ENCODE assay signal across 8 mouse cellular contexts in genomic region chr5:66337025-66337968, GRCm38 (mm10).
DNase-seq lines count a peak whose midpoint lies in the region; ATAC-seq and TF ChIP-seq lines count a peak whose summit lies in the region.

No protein-coding gene starts in this region.

- H3K9me3 ChIP-seq in G1E (replicated peaks), result peaks cover 52% of the 10 kb centered on the region
- H3K9me3 ChIP-seq in forebrain, embryonic 14.5 days (replicated peaks; ENCODE audit: control insufficient read depth, low read length), result no peaks in the 10 kb centered on the region
- no peaks in the 10 kb centered on the region for H3K9me3 ChIP-seq in midbrain, embryonic 10.5 days (replicated peaks)
- H3K9me3 ChIP-seq in stomach, postnatal 0 days (ENCODE audit: control insufficient read depth, low read length), result no peaks in the 10 kb centered on the region

- no peaks in the 10 kb centered on the region for H3K36me3 ChIP-seq in G1E (replicated peaks)
- H3K36me3 ChIP-seq in forebrain, embryonic 14.5 days (ENCODE audit: control insufficient read depth, insufficient read depth, low read length), result no peaks in the 10 kb centered on the region
- H3K36me3 ChIP-seq in midbrain, embryonic 10.5 days, result no peaks in the 10 kb centered on the region
- no peaks in the 10 kb centered on the region for H3K36me3 ChIP-seq in stomach, postnatal 0 days (ENCODE audit: control insufficient read depth, insufficient read depth, low read length)

- H3K9ac ChIP-seq in forebrain, embryonic 14.5 days (ENCODE audit: low read length), result peak overlapping the region; percentile 77
- peak overlapping the region; percentile 27 for H3K9ac ChIP-seq in stomach, postnatal 0 days (ENCODE audit: low read length)

- 3% methylated on average over 38 of the region's 38 CpGs for WGBS in forebrain, embryonic 14.5 days
- WGBS in midbrain, embryonic 10.5 days, result 6% methylated on average over 38 of the region's 38 CpGs
- WGBS in stomach, postnatal 0 days, result 9% methylated on average over 38 of the region's 38 CpGs

- no peak for TF ChIP-seq EP300 in stomach, postnatal 0 days (optimal IDR thresholded peaks at IDR 0.05)

- H3K4me3 ChIP-seq in G1E (ENCODE audit: low read depth, low read length), result peak overlapping the region; percentile 16; the same call in 1 of the 2 replicates
- H3K4me3 ChIP-seq in brown adipose tissue, adult 24 weeks (ENCODE audit: insufficient read depth, low read depth, low read length), result peak overlapping the region; percentile 46
- peak overlapping the region; percentile 49 for H3K4me3 ChIP-seq in forebrain, embryonic 14.5 days (ENCODE audit: low read depth, low read length)
- peak overlapping the region; percentile 66 for H3K4me3 ChIP-seq in midbrain, embryonic 10.5 days
- H3K4me3 ChIP-seq in stomach, postnatal 0 days (ENCODE audit: low read depth, low read length), result peak overlapping the region; percentile 37

- no peaks in the 10 kb centered on the region for H3K27me3 ChIP-seq in G1E (ENCODE audit: insufficient read depth, low read length)
- no peaks in the 10 kb centered on the region for H3K27me3 ChIP-seq in forebrain, embryonic 14.5 days (replicated peaks; ENCODE audit: control insufficient read depth, insufficient read depth, low read length)
- H3K27me3 ChIP-seq in midbrain, embryonic 10.5 days (ENCODE audit: low read depth, poor library complexity, severe bottlenecking), result peaks cover 35% of the 10 kb centered on the region
- H3K27me3 ChIP-seq in stomach, postnatal 0 days (ENCODE audit: control insufficient read depth, insufficient read depth, low read length), result no peaks in the 10 kb centered on the region

- DNase-seq in G1E (ENCODE audit: low spot score), result no peak
- DNase-seq in forebrain, embryonic 14.5 days (ENCODE audit: low spot score), result peak; percentile 74
- DNase-seq in heart, postnatal 4 days, result peak; percentile 59
- peak; percentile 69 to 80 for DNase-seq in kidney, postnatal 4 days
- peak; percentile 74 for DNase-seq in midbrain, embryonic 10.5 days (ENCODE audit: low spot score)
- DNase-seq in stomach, postnatal 0 days (ENCODE audit: low spot score), result peak; percentile 70
- no peak for DNase-seq in MN1 (ENCODE audit: low spot score)

- peak overlapping the region; percentile 91 for H3K4me2 ChIP-seq in forebrain, embryonic 14.5 days (ENCODE audit: low read length)
- H3K4me2 ChIP-seq in stomach, postnatal 0 days (replicated peaks; ENCODE audit: low read depth), result peak overlapping the region; percentile 70

- ATAC-seq in G1E (ENCODE audit: extremely low read depth, insufficient number of reproducible peaks, low FRiP score, poor library complexity, severe bottlenecking), result no peak
- ATAC-seq in forebrain, embryonic 14.5 days, result peak; percentile 76
- peak; percentile 73; the same call in 1 of the 2 replicates for ATAC-seq in stomach, postnatal 0 days (ENCODE audit: low FRiP score, low TSS enrichment)

- TF ChIP-seq CTCF in G1E (IDR thresholded peaks at IDR 0.05; ENCODE audit: low read depth, low read length), result no peak
- no peak for TF ChIP-seq CTCF in stomach, postnatal 0 days (IDR thresholded peaks at IDR 0.05; ENCODE audit: low read depth)

- no peaks in the 10 kb centered on the region for H3K4me1 ChIP-seq in G1E (ENCODE audit: insufficient read depth, low read depth, low read length)
- H3K4me1 ChIP-seq in brown adipose tissue, adult 24 weeks (ENCODE audit: control insufficient read depth, insufficient read depth, insufficient read length, low read length), result 0 out of 2 replicates have a peak, but pooled peaks cover 2% of the 10 kb centered on the region
- H3K4me1 ChIP-seq in forebrain, embryonic 14.5 days (ENCODE audit: control insufficient read depth, insufficient read depth, low read length), result peaks cover 43% of the 10 kb centered on the region
- H3K4me1 ChIP-seq in midbrain, embryonic 10.5 days, result peaks cover 41% of the 10 kb centered on the region
- H3K4me1 ChIP-seq in stomach, postnatal 0 days (replicated peaks; ENCODE audit: control insufficient read depth, insufficient read depth), result no peaks in the 10 kb centered on the region

- H3K27ac ChIP-seq in brown adipose tissue, adult 24 weeks (replicated peaks; ENCODE audit: low read depth, low read length), result no peak overlapping the region
- H3K27ac ChIP-seq in forebrain, embryonic 14.5 days (ENCODE audit: low read depth, low read length), result peak overlapping the region; percentile 75
- H3K27ac ChIP-seq in midbrain, embryonic 10.5 days (replicated peaks), result peak overlapping the region; percentile 82
- H3K27ac ChIP-seq in stomach, postnatal 0 days (replicated peaks), result no peak overlapping the region

Comparison
In these comparisons a context has a peak if more than half of its experiments do, and no peak if none do; other contexts are left out.
1. DNase-seq: peak in forebrain, embryonic 14.5 days (single experiment), heart, postnatal 4 days (single experiment), kidney, postnatal 4 days (2 of 2), midbrain, embryonic 10.5 days (single experiment) and stomach, postnatal 0 days (single experiment); none in G1E (single experiment) and MN1 (single experiment).
2. H3K4me3 ChIP-seq: peak in every context shown above with its lines; median percentile 66 in midbrain, embryonic 10.5 days; 49 in forebrain, embryonic 14.5 days; 46 in brown adipose tissue, adult 24 weeks; 37 in stomach, postnatal 0 days; 16 in G1E.
3. H3K27ac ChIP-seq: peak in forebrain, embryonic 14.5 days (single experiment) and midbrain, embryonic 10.5 days (single experiment); none in brown adipose tissue, adult 24 weeks (single experiment) and stomach, postnatal 0 days (single experiment).